Mouse (Mus musculus) stomach, postnatal 0 days (tissue): ENCODE data around the gene Cngb1.

Experiments used
- CTCF ChIP-seq: IDR thresholded peaks from 2 replicates; pipeline ENCODE4 v1.5.1; 2016; ENCODE audit warnings: antibody characterized with exemption, low read depth, mild to moderate bottlenecking, moderate library complexity
- EP300 ChIP-seq: optimal IDR thresholded peaks from 2 replicates; pipeline ENCODE3; 2016; ENCODE audit warnings: antibody characterized with exemption

- TF ChIP-seq CTCF (peak; percentile 61), EP300 (no peak)
These were observed 6.5 kb upstream of the Cngb1 start for GRCm38 (mm10) chr8:95312836-95313235.
